In the genomic region with DNA sequence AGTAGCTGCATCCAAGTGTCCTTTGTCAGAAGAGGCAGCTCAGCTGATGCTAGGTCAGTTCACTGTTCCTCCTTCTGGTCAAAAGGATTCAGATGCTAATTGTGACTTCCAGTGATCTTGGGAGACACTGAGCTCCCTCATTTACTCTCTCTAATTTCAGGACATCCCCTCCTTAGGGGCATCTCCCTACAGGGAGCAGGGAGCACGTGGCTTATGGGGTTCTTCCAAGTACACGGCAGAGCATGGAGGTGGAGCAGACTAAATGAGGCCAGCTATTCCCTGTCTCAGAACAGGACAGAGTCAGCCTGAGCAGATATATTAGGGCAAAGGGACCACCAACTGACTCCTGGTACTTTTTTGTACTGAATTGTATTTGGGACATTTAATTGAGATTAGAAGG, we compare ENCODE assay signal across 24 mouse cellular contexts. TPM values are rescaled to one million over a fixed set of nuclear protein-coding genes. Genes with fewer than 3 reads are reported as not detected.
DNase-seq lines count a peak whose midpoint lies in the region; ATAC-seq and TF ChIP-seq lines count a peak whose summit lies in the region.
"Had no signal": no experiment of that assay in that cellular context is flagged by ENCODE, and none has a peak within 500 bp of the region (broad histone marks: within the 10 kb centered on the region; RNA-seq: fewer than 3 reads in every experiment).

No protein-coding gene starts in this region.

- H3K4me2 ChIP-seq in hindbrain, embryonic 14.5 days (replicated peaks): no peak overlapping the region
- H3K4me2 ChIP-seq: embryonic facial prominence, embryonic 12.5 days; forebrain, embryonic 13.5 days; forebrain, embryonic 15.5 days had no signal

- no peaks in the 10 kb centered on the region for H3K27me3 ChIP-seq in hindbrain, embryonic 10.5 days (ENCODE audit: insufficient read depth, poor library complexity, severe bottlenecking)
- H3K27me3 ChIP-seq in hindbrain, embryonic 14.5 days (ENCODE audit: control insufficient read depth, insufficient read depth, low read length): no peaks in the 10 kb centered on the region
- no peaks in the 10 kb centered on the region for H3K27me3 ChIP-seq in ES-Bruce4 (ENCODE audit: control insufficient read depth, insufficient read depth, low read length, poor library complexity, severe bottlenecking)
- H3K27me3 ChIP-seq: CH12.LX; embryonic facial prominence, embryonic 12.5 days; forebrain, embryonic 15.5 days; Patski had no signal

- no peak for DNase-seq in cerebellum, postnatal 10 days
- no peak for DNase-seq in hindbrain, embryonic 10.5 days (ENCODE audit: low spot score)
- no peak for DNase-seq in hindbrain, embryonic 14.5 days (ENCODE audit: low spot score)
- peak; percentile 8 for DNase-seq in ZHBTc4 (ENCODE audit: low read depth, low spot score)
- DNase-seq in heart, postnatal 25 days (ENCODE audit: low spot score): no peak
- DNase-seq: adrenal gland, adult 2 months; adrenal gland, postnatal 10 days; adrenal gland, postnatal 25 days; B cell, adult 2 months; cerebellum, adult 11-12 months; cerebellum, adult 9-10 months; cerebellum, postnatal 14 days; cerebellum, postnatal 36 days; forebrain, postnatal 0 days had no signal

- H3K4me1 ChIP-seq in hindbrain, embryonic 10.5 days (replicated peaks): peaks cover 39% of the 10 kb centered on the region
- H3K4me1 ChIP-seq in hindbrain, embryonic 14.5 days (replicated peaks; ENCODE audit: control insufficient read depth, insufficient read depth, low read length): peaks cover 19% of the 10 kb centered on the region
- H3K4me1 ChIP-seq in ES-Bruce4 (ENCODE audit: control insufficient read depth, insufficient read depth, low read length): no peaks in the 10 kb centered on the region

- H3K4me3 ChIP-seq in hindbrain, embryonic 10.5 days: no peak overlapping the region
- H3K4me3 ChIP-seq in hindbrain, embryonic 14.5 days (replicated peaks; ENCODE audit: low read length): no peak overlapping the region
- no peak overlapping the region for H3K4me3 ChIP-seq in ES-Bruce4 (ENCODE audit: low read depth, low read length)
- H3K4me3 ChIP-seq: embryonic facial prominence, embryonic 10.5 days; embryonic facial prominence, embryonic 12.5 days; forebrain, embryonic 13.5 days; forebrain, embryonic 15.5 days had no signal

- peak; percentile 37; the same call in 1 of the 2 replicates for TF ChIP-seq EP300 in ES-Bruce4 (IDR thresholded peaks at IDR 0.05; ENCODE audit: insufficient read depth, low read depth, low read length)

- H3K27ac ChIP-seq in hindbrain, embryonic 10.5 days: peak overlapping the region; percentile 31; the same call in 1 of the 2 replicates
- no peak overlapping the region for H3K27ac ChIP-seq in hindbrain, embryonic 14.5 days
- no peak overlapping the region for H3K27ac ChIP-seq in ES-Bruce4 (ENCODE audit: insufficient read depth, low read length)
- H3K27ac ChIP-seq: embryonic facial prominence, embryonic 10.5 days; embryonic facial prominence, embryonic 12.5 days; forebrain, embryonic 13.5 days; forebrain, embryonic 15.5 days had no signal

- H3K9me3 ChIP-seq in hindbrain, embryonic 10.5 days: no peaks in the 10 kb centered on the region
- H3K9me3 ChIP-seq in hindbrain, embryonic 14.5 days (ENCODE audit: control insufficient read depth, low read length): no peaks in the 10 kb centered on the region
- H3K9me3 ChIP-seq in ES-Bruce4 (replicated peaks; ENCODE audit: control insufficient read depth, insufficient read depth, low read length, poor library complexity, severe bottlenecking): no peaks in the 10 kb centered on the region
- H3K9me3 ChIP-seq: embryonic facial prominence, embryonic 10.5 days; embryonic facial prominence, embryonic 12.5 days; forebrain, embryonic 13.5 days; forebrain, embryonic 15.5 days; G1E had no signal

- H3K36me3 ChIP-seq in hindbrain, embryonic 10.5 days: no peaks in the 10 kb centered on the region
- H3K36me3 ChIP-seq in hindbrain, embryonic 14.5 days (replicated peaks; ENCODE audit: control insufficient read depth, insufficient read depth): no peaks in the 10 kb centered on the region
- no peaks in the 10 kb centered on the region for H3K36me3 ChIP-seq in ES-Bruce4 (ENCODE audit: control insufficient read depth, insufficient read depth, low read length, poor library complexity, severe bottlenecking)
- H3K36me3 ChIP-seq: embryonic facial prominence, embryonic 10.5 days; embryonic facial prominence, embryonic 12.5 days; forebrain, embryonic 15.5 days had no signal

- 17% methylated on average over 2 of the region's 2 CpGs for WGBS in hindbrain, embryonic 10.5 days
- 27% methylated on average over 2 of the region's 2 CpGs for WGBS in hindbrain, embryonic 14.5 days

- TF ChIP-seq CTCF in ES-Bruce4 (IDR thresholded peaks at IDR 0.05; ENCODE audit: low read depth, low read length): no peak

- H3K9ac ChIP-seq in hindbrain, embryonic 14.5 days: no peak overlapping the region
- H3K9ac ChIP-seq in ES-Bruce4 (ENCODE audit: low read depth, poor library complexity, severe bottlenecking): no peak overlapping the region
- H3K9ac ChIP-seq: embryonic facial prominence, embryonic 12.5 days; forebrain, embryonic 13.5 days; forebrain, embryonic 15.5 days; forebrain, postnatal 0 days had no signal

- intact Hi-C loops in heart, postnatal 25 days (cut with DNase I): no loop called here

- TF ChIP-seq POLR2A in ES-Bruce4 (IDR thresholded peaks at IDR 0.05; ENCODE audit: insufficient read depth, low read length): no peak

- 0 out of 2 replicates have a peak, but pooled peaks have one; percentile 17 for ATAC-seq in cerebellum, adult (ENCODE audit: insufficient number of reproducible peaks, low FRiP score, low TSS enrichment)
- no peak for ATAC-seq in hindbrain, embryonic 14.5 days (ENCODE audit: low FRiP score)
- ATAC-seq: CD4-positive, CD25-positive, alpha-beta regulatory T cell, adult 4 months; forebrain, embryonic 13.5 days; forebrain, embryonic 15.5 days; forebrain, postnatal 0 days; Patski had no signal

RNA-seq across cellular contexts. Expression of gene Lrrc4, which starts 28.9 kb away (rescaled TPM):
- polyA plus RNA-seq in hindbrain, embryonic 10.5 days (2016; fragmentation: Nextera tagmentation; extraction: Ambion mirVana): 2.3 and 2.4 TPM in 2 replicates
- 9.6 and 10.4 TPM in 2 replicates for polyA plus RNA-seq in hindbrain, embryonic 14.5 days (2014; fragmentation: Nextera tagmentation; extraction: Ambion mirVana)
- polyA plus RNA-seq in ES-Bruce4 (2011; ENCODE audit: insufficient read depth, insufficient read length, low read depth, missing spikeins): 0.61 and 0.72 TPM in 2 replicates
- under 1 TPM; 0.23 to 0.36 TPM for total RNA-seq in heart, postnatal 25 days (2021)
- polyA plus RNA-seq: G1E, Patski had no signal
